Mouse (Mus musculus) ES-E14 (cell line): ENCODE data around the gene Fndc5. TPM values are rescaled to one million over a fixed set of nuclear protein-coding genes. Genes with fewer than 3 reads are reported as not detected.
A peak's percentile ranks its signal among the peaks of the same experiment; 100 is the strongest.

Experiments used
- DNase-seq: peaks from one replicate; pipeline ENCODE4 v3.0.0-alpha.2; 2013; ENCODE audit warnings: low read depth, low spot score
- H3K27ac ChIP-seq: 2 replicates; pipeline ENCODE4 v1.5.1; 2012; ENCODE audit warnings: low read depth, mild to moderate bottlenecking, low read length, moderate library complexity, mixed read lengths; ENCODE audit not compliant: poor library complexity, insufficient read depth, severe bottlenecking
- H3K36me3 ChIP-seq: 2 replicates; pipeline ENCODE4 v1.6.1; 2012; ENCODE audit warnings: mild to moderate bottlenecking, low read length, moderate library complexity, mixed read lengths; ENCODE audit not compliant: control insufficient read depth, poor library complexity, insufficient read depth, severe bottlenecking
- H3K4me1 ChIP-seq, 2 experiments: fragments of 150-350 bp in 1 of 2; sonication (generic) in 1 of 2; 2 replicates each; pipeline ENCODE4 v1.6.1; 2012; ENCODE audit warnings: low read length in 2 of 2, mild to moderate bottlenecking in 1 of 2, mixed read lengths in 1 of 2; ENCODE audit not compliant: control insufficient read depth in 2 of 2, insufficient read depth in 2 of 2, poor library complexity in 1 of 2
- H3K4me3 ChIP-seq, 2 experiments: fragments of 150-350 bp in 1 of 2; sonication (generic) in 1 of 2; 2 replicates each; pipeline ENCODE4 v1.5.1; 2012; ENCODE audit warnings: low read length in 2 of 2, low read depth in 1 of 2, mild to moderate bottlenecking in 1 of 2, mixed read lengths in 1 of 2; ENCODE audit not compliant: insufficient read depth in 1 of 2, poor library complexity in 1 of 2, severe bottlenecking in 1 of 2
- H3K9ac ChIP-seq: 2 replicates; pipeline ENCODE4 v1.6.1; 2012; ENCODE audit warnings: low read depth, mild to moderate bottlenecking, low read length, mixed read lengths; ENCODE audit not compliant: poor library complexity, insufficient read depth, severe bottlenecking
- H3K9me3 ChIP-seq: fragments of 150-350 bp; sonication (generic); 2 replicates; pipeline ENCODE4 v1.6.1; 2012; ENCODE audit warnings: low read depth, mild to moderate bottlenecking, low read length; ENCODE audit not compliant: control insufficient read depth, insufficient read depth
- CHD2 ChIP-seq: IDR thresholded peaks from 2 replicates; pipeline ENCODE4 v1.6.1; 2014; ENCODE audit warnings: mild to moderate bottlenecking, low read depth, low read length, inconsistent platforms
- HCFC1 ChIP-seq: IDR thresholded peaks from 2 replicates; pipeline ENCODE4 v1.6.1; 2012; ENCODE audit warnings: low read length, inconsistent platforms, borderline replicate concordance; ENCODE audit not compliant: insufficient read depth
- MAFK ChIP-seq: IDR thresholded peaks from 2 replicates; pipeline ENCODE4 v1.6.1; 2014; ENCODE audit warnings: mild to moderate bottlenecking, low read depth, low read length, inconsistent platforms; ENCODE audit not compliant: insufficient read depth
- ZC3H11A ChIP-seq: IDR thresholded peaks from 2 replicates; pipeline ENCODE4 v1.6.1; 2012; ENCODE audit warnings: low read depth, mild to moderate bottlenecking, inconsistent platforms, low read length, borderline replicate concordance
- ZNF384 ChIP-seq: IDR thresholded peaks from 2 replicates; pipeline ENCODE4 v1.6.1; 2012; ENCODE audit warnings: low read depth, low read length, inconsistent platforms
- in situ Hi-C, 2 experiments: fragments of 600-800 bp; cut with MboI; formaldehyde crosslinking; loops; one replicate each; pipeline ENCODE4 v1.15.1; 2025; ENCODE audit warnings: low sequenced_read_pairs in 2 of 2, inconsistent platforms in 1 of 2; ENCODE audit not compliant: unreplicated experiment in 2 of 2
- total RNA-seq: library from RNA; depleted of rRNA; stranded (reverse); fragments of 300-350 nt; gene quantifications from 2 replicates; pipeline ENCODE4 v1.2.3, GENCODE M21; 2012

Fndc5 gene
- total RNA-seq, 1 experiment: 1.2 TPM

DNA sequence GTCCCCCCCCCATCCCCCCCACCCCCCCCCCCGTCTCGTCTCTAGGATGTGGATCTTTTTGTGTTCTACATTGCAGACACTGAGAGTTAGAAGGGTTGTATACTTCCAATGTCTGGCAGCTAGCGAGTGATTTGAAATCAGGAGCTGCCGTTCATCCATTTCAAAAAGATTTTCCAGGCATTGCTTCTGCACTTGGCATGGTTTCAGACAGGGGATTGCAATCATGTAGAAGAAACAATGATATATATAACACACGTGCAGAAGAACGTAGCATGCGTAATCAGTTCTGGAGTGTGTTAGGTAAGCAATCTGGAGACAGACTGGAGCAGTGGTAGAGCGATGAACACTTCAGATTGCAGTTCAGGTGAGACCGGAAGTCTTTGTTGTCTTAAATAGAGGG lies 14.7 kb upstream of the Fndc5 start:
- Histone ChIP-seq H3K4me3 (no peak overlapping the region), H3K4me1 (peaks cover 0 to 22% of the 10 kb centered on the region in 2 experiments; a peak in 2 of 4 replicates), H3K9ac (no peak overlapping the region), H3K27ac (no peak overlapping the region), H3K9me3 (no peaks in the 10 kb centered on the region), H3K36me3 (no peaks in the 10 kb centered on the region)
- TF ChIP-seq ZC3H11A (no peak), MAFK (no peak), CHD2 (no peak), ZNF384 (no peak), HCFC1 (no peak)
- in situ Hi-C loops: no loop called here
- DNase-seq: no peak

DNA sequence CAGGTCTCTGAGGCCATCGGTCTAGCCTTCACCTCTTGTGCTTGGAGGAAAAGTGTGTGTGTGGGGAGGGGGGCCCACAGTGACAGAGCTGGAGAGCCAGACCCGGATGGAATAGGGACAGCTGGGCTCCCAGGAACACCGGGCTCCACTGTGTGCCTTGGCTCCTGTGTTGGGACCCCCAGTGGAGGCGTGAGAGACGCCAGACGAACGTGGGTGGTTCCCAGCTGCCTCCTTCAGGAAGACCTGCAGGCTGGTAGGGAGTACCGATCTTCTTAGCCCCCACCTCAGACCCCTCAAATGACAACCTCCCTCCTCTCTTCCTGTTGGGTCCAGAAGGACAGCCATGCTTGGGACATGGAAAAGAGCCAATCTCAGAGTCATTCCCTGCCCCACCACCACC lies 14.1 kb upstream of the Fndc5 start:
- H3K9ac ChIP-seq: no peak overlapping the region
- H3K4me3 ChIP-seq: no peak overlapping the region
- H3K4me1 ChIP-seq: peaks cover 0 to 22% of the 10 kb centered on the region in 2 experiments; a peak in 2 of 4 replicates
- in situ Hi-C loops: no loop called here
- no peak for DNase-seq
- H3K27ac ChIP-seq: no peak overlapping the region
- no peaks in the 10 kb centered on the region for H3K36me3 ChIP-seq
- TF ChIP-seq CHD2 (no peak), MAFK (no peak), ZNF384 (no peak)
- H3K9me3 ChIP-seq: no peaks in the 10 kb centered on the region

DNA sequence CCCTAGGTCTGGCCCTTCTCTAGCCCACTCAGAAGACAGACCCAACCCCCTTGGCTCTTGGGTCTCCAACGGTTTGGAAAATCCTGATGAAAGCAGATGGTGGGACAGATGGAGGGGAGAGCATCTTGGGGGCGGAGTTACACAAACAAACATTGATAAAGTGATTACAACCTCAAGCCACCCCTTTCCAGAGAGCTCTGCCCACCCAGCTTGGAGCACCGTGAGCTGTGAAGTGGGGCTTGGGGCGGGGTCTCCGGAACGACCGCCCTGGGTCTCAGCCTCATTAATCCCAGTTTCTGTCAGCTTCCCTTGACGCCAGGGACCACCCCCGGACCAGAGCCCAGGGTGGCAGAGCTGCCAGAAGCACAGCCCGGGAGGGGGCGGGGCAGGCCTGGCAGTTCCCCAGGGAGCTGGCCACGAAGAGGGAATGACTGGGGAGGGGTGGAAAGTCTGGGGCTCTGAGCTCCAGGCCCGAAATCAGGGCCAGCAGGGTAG lies 12.1 kb upstream of the Fndc5 start:
- TF ChIP-seq ZNF384: no peak
- TF ChIP-seq CHD2: no peak
- no peak for TF ChIP-seq MAFK
- no peak for TF ChIP-seq HCFC1
- no peak for TF ChIP-seq ZC3H11A
- Histone ChIP-seq H3K4me3 (no peak overlapping the region), H3K9ac (no peak overlapping the region), H3K9me3 (no peaks in the 10 kb centered on the region), H3K4me1 (peaks cover 0 to 31% of the 10 kb centered on the region in 2 experiments; a peak in 2 of 4 replicates), H3K36me3 (no peaks in the 10 kb centered on the region), H3K27ac (no peak overlapping the region)
- DNase-seq: no peak
- in situ Hi-C loops: no loop called here

DNA sequence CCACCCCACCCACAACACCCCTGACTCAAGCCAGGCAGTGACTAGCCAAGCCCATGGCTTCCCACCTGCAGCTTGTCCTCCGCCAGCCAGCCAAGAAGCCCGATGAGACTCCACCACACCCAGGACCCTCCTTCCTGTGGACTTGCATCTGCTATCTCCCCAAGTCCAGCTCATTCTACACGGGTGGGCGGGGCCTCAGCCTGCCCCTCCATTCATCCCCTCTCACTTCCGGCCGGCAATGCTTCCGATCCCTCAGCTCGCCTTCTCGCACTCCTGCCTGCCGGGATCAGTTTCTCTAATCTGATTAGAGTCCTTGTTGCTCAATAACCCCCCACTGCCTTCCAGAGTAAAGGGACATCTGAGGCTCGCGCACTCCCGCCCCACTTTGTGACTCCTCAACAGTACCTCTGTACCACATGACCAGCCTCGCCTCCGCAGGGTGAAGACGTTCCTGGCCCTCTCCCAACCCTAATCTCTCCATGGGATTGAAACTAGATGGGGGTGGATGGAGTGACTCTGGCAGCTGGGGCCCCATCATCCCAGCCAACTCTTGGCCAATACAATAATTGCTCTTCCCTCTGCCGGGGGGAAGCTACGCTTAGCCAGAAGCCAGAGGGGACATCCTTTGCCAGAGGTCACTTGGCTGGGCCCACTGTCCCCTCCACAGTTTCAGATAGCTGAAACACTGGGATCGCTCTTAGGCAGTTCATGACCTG lies 10.9 kb upstream of the Fndc5 start:
- H3K36me3 ChIP-seq: no peaks in the 10 kb centered on the region
- in situ Hi-C loops: no loop called here
- no peak for DNase-seq
- no peak for TF ChIP-seq CHD2
- TF ChIP-seq HCFC1: no peak
- no peak for TF ChIP-seq ZC3H11A
- TF ChIP-seq ZNF384: no peak
- TF ChIP-seq MAFK: no peak
- H3K9me3 ChIP-seq: no peaks in the 10 kb centered on the region
- peak overlapping the region; percentile 9 to 54; a peak in 2 of 4 replicates for H3K4me3 ChIP-seq
- H3K27ac ChIP-seq: no peak overlapping the region
- peak overlapping the region; percentile 32; the same call in 1 of the 2 replicates for H3K9ac ChIP-seq
- peaks cover 0 to 34% of the 10 kb centered on the region in 2 experiments; a peak in 3 of 4 replicates for H3K4me1 ChIP-seq
